Comparison of ENCODE assay signal across 24 mouse cellular contexts in genomic region chr3:133113281-133113680, GRCm38 (mm10). TPM values are rescaled to one million over a fixed set of nuclear protein-coding genes. Genes with fewer than 3 reads are reported as not detected.
DNase-seq lines count a peak whose midpoint lies in the region; ATAC-seq and TF ChIP-seq lines count a peak whose summit lies in the region.
"Had no signal": no experiment of that assay in that cellular context is flagged by ENCODE, and none has a peak within 500 bp of the region (broad histone marks: within the 10 kb centered on the region; RNA-seq: fewer than 3 reads in every experiment).

No protein-coding gene starts in this region.

- H3K4me2 ChIP-seq in embryonic facial prominence, embryonic 11.5 days (ENCODE audit: low read depth, low read length): no peak overlapping the region
- H3K4me2 ChIP-seq in embryonic facial prominence, embryonic 13.5 days: no peak overlapping the region
- no peak overlapping the region for H3K4me2 ChIP-seq in limb, embryonic 14.5 days (replicated peaks; ENCODE audit: low read depth, low read length, severe bottlenecking)
- H3K4me2 ChIP-seq: embryonic facial prominence, embryonic 15.5 days; forebrain, embryonic 12.5 days had no signal

- no peaks in the 10 kb centered on the region for H3K27me3 ChIP-seq in embryonic facial prominence, embryonic 11.5 days (ENCODE audit: control insufficient read depth, insufficient read depth, low read length)
- H3K27me3 ChIP-seq in embryonic facial prominence, embryonic 10.5 days (replicated peaks; ENCODE audit: low read depth, poor library complexity, severe bottlenecking): no peaks in the 10 kb centered on the region
- H3K27me3 ChIP-seq in embryonic facial prominence, embryonic 13.5 days: no peaks in the 10 kb centered on the region
- H3K27me3 ChIP-seq in limb, embryonic 14.5 days (ENCODE audit: control insufficient read depth, insufficient read depth, low read length): no peaks in the 10 kb centered on the region
- H3K27me3 ChIP-seq: embryonic facial prominence, embryonic 15.5 days; forebrain, embryonic 12.5 days had no signal

- H3K9me3 ChIP-seq in embryonic facial prominence, embryonic 11.5 days (replicated peaks; ENCODE audit: control insufficient read depth, low read length): no peaks in the 10 kb centered on the region
- H3K9me3 ChIP-seq in embryonic facial prominence, embryonic 10.5 days: no peaks in the 10 kb centered on the region
- H3K9me3 ChIP-seq in embryonic facial prominence, embryonic 13.5 days: no peaks in the 10 kb centered on the region
- no peaks in the 10 kb centered on the region for H3K9me3 ChIP-seq in limb, embryonic 14.5 days (ENCODE audit: control insufficient read depth, low read length)
- H3K9me3 ChIP-seq: embryonic facial prominence, embryonic 15.5 days; forebrain, embryonic 10.5 days; forebrain, embryonic 12.5 days had no signal

- no peaks in the 10 kb centered on the region for H3K4me1 ChIP-seq in embryonic facial prominence, embryonic 11.5 days (ENCODE audit: control insufficient read depth, insufficient read depth, low read length)
- H3K4me1 ChIP-seq in embryonic facial prominence, embryonic 10.5 days: no peaks in the 10 kb centered on the region
- H3K4me1 ChIP-seq in embryonic facial prominence, embryonic 13.5 days: no peaks in the 10 kb centered on the region
- H3K4me1 ChIP-seq in limb, embryonic 14.5 days (ENCODE audit: control insufficient read depth, insufficient read depth, low read length): no peaks in the 10 kb centered on the region
- H3K4me1 ChIP-seq: embryonic facial prominence, embryonic 15.5 days; forebrain, embryonic 10.5 days; forebrain, embryonic 12.5 days had no signal

- H3K36me3 ChIP-seq in embryonic facial prominence, embryonic 11.5 days (replicated peaks; ENCODE audit: control insufficient read depth, insufficient read depth, low read depth, low read length): peaks cover 3% of the 10 kb centered on the region
- peaks cover 21% of the 10 kb centered on the region for H3K36me3 ChIP-seq in embryonic facial prominence, embryonic 10.5 days (replicated peaks)
- H3K36me3 ChIP-seq in embryonic facial prominence, embryonic 13.5 days: peaks cover 14% of the 10 kb centered on the region
- H3K36me3 ChIP-seq in limb, embryonic 14.5 days (ENCODE audit: control insufficient read depth, insufficient read depth, low read length): peaks cover 17% of the 10 kb centered on the region

- DNase-seq in embryonic facial prominence, embryonic 11.5 days (ENCODE audit: low spot score): peak; percentile 67
- no peak for DNase-seq in embryonic facial prominence, embryonic 10.5 days (ENCODE audit: low spot score)
- peak; percentile 52 for DNase-seq in 3T3-L1 (ENCODE audit: low read depth, low spot score)
- DNase-seq in limb, embryonic 14.5 days (ENCODE audit: low spot score): peak; percentile 49
- DNase-seq in layer of hippocampus, postnatal 10 days (ENCODE audit: low spot score in 2 of 2): no peak
- DNase-seq: adrenal gland, adult 2 months; adrenal gland, postnatal 10 days; adrenal gland, postnatal 25 days; cerebellum, adult 11 months; cerebellum, adult 18-20 months; cerebellum, adult 8-10 months; cerebellum, adult 9-11 months; cerebellum, postnatal 14 days; cerebellum, postnatal 36 days; embryo, embryonic 11 days had no signal

- no peak overlapping the region for H3K27ac ChIP-seq in embryonic facial prominence, embryonic 11.5 days (replicated peaks; ENCODE audit: low read depth, low read length)
- H3K27ac ChIP-seq in embryonic facial prominence, embryonic 10.5 days (replicated peaks): no peak overlapping the region
- H3K27ac ChIP-seq in embryonic facial prominence, embryonic 13.5 days: peak overlapping the region; percentile 3; the same call in 1 of the 2 replicates
- no peak overlapping the region for H3K27ac ChIP-seq in limb, embryonic 14.5 days (replicated peaks; ENCODE audit: low read depth, low read length)
- H3K27ac ChIP-seq: embryonic facial prominence, embryonic 15.5 days; forebrain, embryonic 10.5 days; forebrain, embryonic 12.5 days had no signal

- no peak overlapping the region for H3K4me3 ChIP-seq in embryonic facial prominence, embryonic 11.5 days (ENCODE audit: low read depth, low read length)
- no peak overlapping the region for H3K4me3 ChIP-seq in embryonic facial prominence, embryonic 10.5 days
- H3K4me3 ChIP-seq in embryonic facial prominence, embryonic 13.5 days: no peak overlapping the region
- H3K4me3 ChIP-seq in limb, embryonic 14.5 days (replicated peaks; ENCODE audit: low read length): no peak overlapping the region
- H3K4me3 ChIP-seq: embryonic facial prominence, embryonic 15.5 days; erythroblast, embryonic 14.5 days; forebrain, embryonic 10.5 days; forebrain, embryonic 12.5 days had no signal

- ATAC-seq in embryonic facial prominence, embryonic 11.5 days (replicated peaks; ENCODE audit: insufficient number of reproducible peaks, low FRiP score, low TSS enrichment, low read depth): no peak
- ATAC-seq in embryonic facial prominence, embryonic 13.5 days (ENCODE audit: insufficient number of reproducible peaks, insufficient read depth, low FRiP score, low TSS enrichment, low read depth): no peak
- ATAC-seq in limb, embryonic 14.5 days (ENCODE audit: low FRiP score, low read depth): no peak
- ATAC-seq in inflammation-experienced regulatory T-cells, adult 6 months: no peak
- ATAC-seq: forebrain, embryonic 14.5 days; forebrain, embryonic 16.5 days; Patski had no signal

- no peak overlapping the region for H3K9ac ChIP-seq in embryonic facial prominence, embryonic 11.5 days (replicated peaks; ENCODE audit: low read length)
- no peak overlapping the region for H3K9ac ChIP-seq in embryonic facial prominence, embryonic 13.5 days
- H3K9ac ChIP-seq in limb, embryonic 14.5 days (ENCODE audit: low read depth, low read length, severe bottlenecking): no peak overlapping the region
- H3K9ac ChIP-seq: embryonic facial prominence, embryonic 15.5 days; forebrain, embryonic 12.5 days had no signal

- 26% methylated on average over 1 of the region's 1 CpGs for WGBS in embryonic facial prominence, embryonic 11.5 days
- 43% methylated on average over 1 of the region's 1 CpGs for WGBS in embryonic facial prominence, embryonic 10.5 days
- 21% methylated on average over 1 of the region's 1 CpGs for WGBS in embryonic facial prominence, embryonic 13.5 days
- WGBS in limb, embryonic 14.5 days: 8% methylated on average over 1 of the region's 1 CpGs

- no peak for TF ChIP-seq POLR2A in limb, embryonic 14.5 days (IDR thresholded peaks at IDR 0.05; ENCODE audit: borderline replicate concordance, extremely low read depth, insufficient read depth, insufficient read length)

RNA-seq across cellular contexts. Expression of gene Gstcd, which starts 21.4 kb away (rescaled TPM):
- polyA plus RNA-seq in embryonic facial prominence, embryonic 11.5 days (2014; fragmentation: Nextera tagmentation; extraction: Ambion mirVana): 9.3 and 10.5 TPM in 2 replicates
- 9.7 and 10.2 TPM in 2 replicates for polyA plus RNA-seq in embryonic facial prominence, embryonic 10.5 days (2016; fragmentation: Nextera tagmentation; extraction: Ambion mirVana)
- polyA plus RNA-seq in embryonic facial prominence, embryonic 13.5 days (2015; fragmentation: Nextera tagmentation; extraction: Ambion mirVana): 7.2 and 7.5 TPM in 2 replicates
- polyA plus RNA-seq in limb, embryonic 14.5 days (2012; rRNA removed): 14.4 and 15.1 TPM in 2 replicates
- 8.0 and 8.2 TPM in 2 replicates for polyA plus RNA-seq in limb, embryonic 14.5 days (2014; fragmentation: Nextera tagmentation; extraction: Ambion mirVana)
- total RNA-seq in layer of hippocampus, postnatal 10 days (2021): 10 to 100 TPM in 1 of 2 experiments, 1 to 10 TPM in 1; 8.7 to 11.0 TPM
- polyA plus RNA-seq in inflammation-experienced regulatory T-cells, adult 6 months (2017; shearing (Covaris generic)): 1 to 10 TPM; 3.0 to 4.6 (median 3.7) TPM

RNA-seq across cellular contexts. Expression of gene Ints12, which starts 21.6 kb away (rescaled TPM):
- polyA plus RNA-seq in embryonic facial prominence, embryonic 11.5 days (2014; fragmentation: Nextera tagmentation; extraction: Ambion mirVana): 30.8 and 33.6 TPM in 2 replicates
- 22.5 and 24.0 TPM in 2 replicates for polyA plus RNA-seq in embryonic facial prominence, embryonic 10.5 days (2016; fragmentation: Nextera tagmentation; extraction: Ambion mirVana)
- 21.0 and 22.0 TPM in 2 replicates for polyA plus RNA-seq in embryonic facial prominence, embryonic 13.5 days (2015; fragmentation: Nextera tagmentation; extraction: Ambion mirVana)
- polyA plus RNA-seq in limb, embryonic 14.5 days (2012; rRNA removed): 14.3 and 15.2 TPM in 2 replicates
- polyA plus RNA-seq in limb, embryonic 14.5 days (2014; fragmentation: Nextera tagmentation; extraction: Ambion mirVana): 21.0 and 21.9 TPM in 2 replicates
- 10 to 100 TPM; 10.1 to 11.1 TPM for total RNA-seq in layer of hippocampus, postnatal 10 days (2021)
- polyA plus RNA-seq in inflammation-experienced regulatory T-cells, adult 6 months (2017; shearing (Covaris generic)): 10 to 100 TPM; 21.8 to 26.9 (median 23.4) TPM

Comparison
In these comparisons a context has a peak if more than half of its experiments do, and no peak if none do; other contexts are left out.
1. DNase-seq: peak in embryonic facial prominence, embryonic 11.5 days (single experiment), 3T3-L1 (single experiment) and limb, embryonic 14.5 days (single experiment); none in embryonic facial prominence, embryonic 10.5 days (single experiment) and layer of hippocampus, postnatal 10 days (0 of 2).